Mouse (Mus musculus) kidney, postnatal 14 days (tissue): Measurements from ENCODE around the gene Atg7.

Source experiments
- DNase-seq: peaks from one replicate; pipeline ENCODE4 v3.0.0; 2022; ENCODE audit warnings: mixed read lengths

The Atg7 gene

GRCm38 (mm10) chr6:114909801-114910200 is 266.9 kb downstream of the Atg7 start:
- no peak for DNase-seq
